Mouse (Mus musculus) lung, postnatal 25 days (tissue): ENCODE data around the gene Hoxb13.

ENCODE experiments used
- DNase-seq: peaks from one replicate; pipeline ENCODE4 v3.0.0; 2022; ENCODE audit warnings: low spot score

The Hoxb13 gene

GRCm38 (mm10) chr11:96189810-96190522 lies 4.2 kb upstream of the Hoxb13 start:
- no peak for DNase-seq

GRCm38 (mm10) chr11:96191132-96191531 lies 3.0 kb upstream of the Hoxb13 start:
- no peak for DNase-seq

- DNase-seq: no peak
Measured at GRCm38 (mm10) chr11:96194401-96194710, 240 bp downstream of the Hoxb13 start.

- DNase-seq: no peak
Measured at GRCm38 (mm10) chr11:96194961-96195640, 985 bp downstream of the Hoxb13 start.

GRCm38 (mm10) chr11:96195769-96196280 lies 1.7 kb downstream of the Hoxb13 start:
- DNase-seq: no peak

- DNase-seq: peak; percentile 13
Measured at GRCm38 (mm10) chr11:96198642-96199041, 4.5 kb downstream of the Hoxb13 start.

GRCm38 (mm10) chr11:96199181-96200086 lies 5.3 kb downstream of the Hoxb13 start:
- no peak for DNase-seq

GRCm38 (mm10) chr11:96200183-96200655 lies 6.1 kb downstream of the Hoxb13 start:
- DNase-seq: no peak

GRCm38 (mm10) chr11:96201741-96202140 lies 7.6 kb downstream of the Hoxb13 start:
- no peak for DNase-seq

GRCm38 (mm10) chr11:96202401-96203081 lies 8.4 kb downstream of the Hoxb13 start:
- no peak for DNase-seq

- DNase-seq: no peak
Measured at GRCm38 (mm10) chr11:96203182-96203788, 9.2 kb downstream of the Hoxb13 start.

- DNase-seq: no peak
Measured at GRCm38 (mm10) chr11:96203789-96204186, 9.7 kb downstream of the Hoxb13 start.

GRCm38 (mm10) chr11:96204351-96204750 lies 10.2 kb downstream of the Hoxb13 start:
- DNase-seq: no peak

- no peak for DNase-seq
Measured at GRCm38 (mm10) chr11:96205426-96206131, 11.5 kb downstream of the Hoxb13 start.

- DNase-seq: no peak
Measured at GRCm38 (mm10) chr11:96223813-96224212, 29.7 kb downstream of the Hoxb13 start.

- no peak for DNase-seq
Measured at GRCm38 (mm10) chr11:96227676-96228075, 33.6 kb downstream of the Hoxb13 start.

GRCm38 (mm10) chr11:96234906-96235305 lies 40.8 kb downstream of the Hoxb13 start:
- DNase-seq: peak; percentile 1

- peak; percentile 20 for DNase-seq
Measured at GRCm38 (mm10) chr11:96240211-96240610, 46.1 kb downstream of the Hoxb13 start.
